Mouse (Mus musculus) gastrocnemius, postnatal 14 days (tissue): ENCODE data around the gene S100a14. TPM values are rescaled to one million over a fixed set of nuclear protein-coding genes. Genes with fewer than 3 reads are reported as not detected.

Experiments
- total RNA-seq, 2 experiments: library from RNA; stranded (reverse); gene quantifications; 2 replicates each; pipeline ENCODE4 v1.2.3; 2021

S100a14 gene
- total RNA-seq, 2 experiments from 2014 or later, result not detected

Other genes with a start within 250 kb of the S100a14 start
- gene Gatad2b, start 233.7 kb upstream of the S100a14 start, total RNA-seq, result 10 to 100 TPM; 41.5 to 43.2 TPM
- gene Slc27a3, start 136.9 kb upstream of the S100a14 start, total RNA-seq, result 1 to 10 TPM; 1.9 to 2.3 TPM
- 10 to 100 TPM; 15.7 to 17.7 TPM for gene Ints3, start 93.2 kb upstream of the S100a14 start, total RNA-seq
- 10 to 100 TPM; 14.9 to 15.6 TPM for gene Npr1, start 61.0 kb upstream of the S100a14 start, total RNA-seq
- gene Ilf2, start 50.7 kb upstream of the S100a14 start, total RNA-seq, result 10 to 100 TPM; 32.6 to 35.9 TPM
- gene Snapin, start 35.8 kb upstream of the S100a14 start, total RNA-seq, result 10 to 100 TPM; 57.3 to 59.6 TPM
- 100 to 1,000 TPM in 1 of 2 experiments, 10 to 100 TPM in 1; 83.3 to 100 TPM for gene Chtop, start 17.4 kb upstream of the S100a14 start, total RNA-seq
- 10 to 100 TPM; 53.1 to 61.0 TPM for gene S100a1, start 12.5 kb upstream of the S100a14 start, total RNA-seq
- 10 to 100 TPM; 12.9 to 15.4 TPM for gene S100a13, start 12.4 kb upstream of the S100a14 start, total RNA-seq
- gene S100a16, start 10.4 kb downstream of the S100a14 start, total RNA-seq, result 100 to 1,000 TPM in 1 of 2 experiments, 10 to 100 TPM in 1; 79.5 to 106 TPM
- under 1 TPM in 1 of 2 experiments, not detected in 1; 0.45 TPM for gene S100a3, start 33.7 kb downstream of the S100a14 start, total RNA-seq
- not detected for gene S100a2, start 63.4 kb downstream of the S100a14 start, total RNA-seq
- gene Gm42674, start 75.0 kb downstream of the S100a14 start, total RNA-seq, result not detected
- 10 to 100 TPM; 11.1 to 16.5 TPM for gene S100a4, start 76.9 kb downstream of the S100a14 start, total RNA-seq
- gene S100a5, start 81.7 kb downstream of the S100a14 start, total RNA-seq, result not detected
- gene S100a6, start 86.0 kb downstream of the S100a14 start, total RNA-seq, result 10 to 100 TPM; 69.9 to 95.9 TPM
- under 1 TPM in 1 of 2 experiments, not detected in 1; 0.16 TPM for gene S100a7a, start 127.2 kb downstream of the S100a14 start, total RNA-seq
- under 1 TPM in 1 of 2 experiments, not detected in 1; 0.71 TPM for gene S100a8, start 142.1 kb downstream of the S100a14 start, total RNA-seq
- under 1 TPM in 1 of 2 experiments, not detected in 1; 0.76 TPM for gene S100a9, start 168.9 kb downstream of the S100a14 start, total RNA-seq
- gene Pglyrp4, start 200.1 kb downstream of the S100a14 start, total RNA-seq, result not detected